Mouse (Mus musculus) hindbrain, postnatal 0 days (tissue): ENCODE results near the gene Frmd8. TPM values are rescaled to one million over a fixed set of nuclear protein-coding genes. Genes with fewer than 3 reads are reported as not detected.

Experiments
- ATAC-seq: fragments of 200-750 bp; cut with Nextera tagmentation; 2 replicates; pipeline ENCODE4 v1.8.0; 2017; ENCODE audit warnings: mild to moderate bottlenecking, moderate TSS enrichment, moderate library complexity
- DNase-seq: peaks from one replicate; pipeline ENCODE4 v3.0.0-alpha.2; 2015; ENCODE audit warnings: low spot score
- H3K27ac ChIP-seq: fragments of 300-500 bp; sonication (generic); 2 replicates; pipeline ENCODE4 v1.5.1; 2014; ENCODE audit warnings: mild to moderate bottlenecking
- H3K27me3 ChIP-seq: fragments of 300-500 bp; sonication (generic); 2 replicates; pipeline ENCODE4 v1.6.1; 2014; ENCODE audit warnings: low read length, mixed read lengths; ENCODE audit not compliant: insufficient read depth
- H3K36me3 ChIP-seq: fragments of 300-500 bp; sonication (generic); 2 replicates; pipeline ENCODE4 v1.6.1; 2014; ENCODE audit warnings: low read length, mixed read lengths; ENCODE audit not compliant: insufficient read depth
- H3K4me1 ChIP-seq: fragments of 300-500 bp; sonication (generic); 2 replicates; pipeline ENCODE4 v1.6.1; 2014; ENCODE audit warnings: antibody characterized with exemption, low read length, mixed read lengths; ENCODE audit not compliant: insufficient read depth
- H3K4me2 ChIP-seq: fragments of 300-500 bp; sonication (generic); 2 replicates; pipeline ENCODE4 v1.6.1; 2014; ENCODE audit warnings: low read depth, mild to moderate bottlenecking, low read length, moderate library complexity, mixed read lengths
- H3K4me3 ChIP-seq: fragments of 300-500 bp; sonication (generic); 2 replicates; pipeline ENCODE4 v1.5.1; 2014; ENCODE audit warnings: low read length
- H3K9ac ChIP-seq: fragments of 300-500 bp; sonication (generic); replicated peaks from 2 replicates; pipeline ENCODE4 v1.6.1; 2014; ENCODE audit warnings: mild to moderate bottlenecking, low read length, moderate library complexity, mixed read lengths
- H3K9me3 ChIP-seq: fragments of 300-500 bp; sonication (generic); 2 replicates; pipeline ENCODE4 v1.6.1; 2016; ENCODE audit warnings: low read length, mixed read lengths
- CTCF ChIP-seq: IDR thresholded peaks from 2 replicates; pipeline ENCODE4 v1.5.1; 2016; ENCODE audit warnings: antibody characterized with exemption, control low read depth, low read depth
- WGBS: fragments of 180-500 bp; shearing (Covaris S2); extraction: QIAGEN DNeasy Blood & Tissue Kit; methylation state at CpG from one replicate; pipeline ENCODE4 v1.1.7; 2014; 5-methylcytosine and 5-hydroxymethylcytosine counted together
- polyA plus RNA-seq: library from polyadenylated mRNA; unstranded; fragments of >200 nt; fragmentation: Nextera tagmentation; extraction: Ambion mirVana; gene quantifications from 2 replicates; pipeline ENCODE4 v1.2.1, GENCODE M21; 2015
- total RNA-seq: library from RNA; depleted of rRNA; stranded (reverse); fragments of >200 nt; gene quantifications from 2 replicates; pipeline ENCODE4 v1.2.3, GENCODE M21; 2014

The Frmd8 gene
- total and polyA plus RNA-seq, 2 experiments from 2014 or later = 12.5 to 19.8 TPM

- no peaks in the 10 kb centered on the region for H3K27me3 ChIP-seq
- H3K27ac ChIP-seq = peak overlapping the region; percentile 45; the same call in 1 of the 2 replicates
- H3K36me3 ChIP-seq = peaks cover 17% of the 10 kb centered on the region; the same call in 1 of the 2 replicates
- 80% methylated on average over 5 of the region's 5 CpGs for WGBS
- ATAC-seq (no peak), DNase-seq (no peak)
- no peak overlapping the region for H3K9ac ChIP-seq
- TF ChIP-seq CTCF = no peak
- H3K4me2 ChIP-seq = no peak overlapping the region
- H3K9me3 ChIP-seq = no peaks in the 10 kb centered on the region
- peaks cover 27% of the 10 kb centered on the region for H3K4me1 ChIP-seq
- H3K4me3 ChIP-seq = no peak overlapping the region
These were observed 23.5 kb downstream of the Frmd8 start for GRCm38 (mm10) chr19:5851481-5851971.

- peaks cover 27% of the 10 kb centered on the region for H3K4me1 ChIP-seq
- no peak for DNase-seq
These were observed 24.2 kb downstream of the Frmd8 start for GRCm38 (mm10) chr19:5850860-5851259.

GRCm38 (mm10) chr19:5849843-5850527 lies 25.1 kb downstream of the Frmd8 start:
- peak; percentile 98 for TF ChIP-seq CTCF
- Histone ChIP-seq H3K9me3 (no peaks in the 10 kb centered on the region), H3K4me3 (no peak overlapping the region), H3K4me2 (0 out of 2 replicates have a peak overlapping the region, but pooled peaks have one; percentile 2), H3K9ac (no peak overlapping the region), H3K36me3 (peaks cover 17% of the 10 kb centered on the region; the same call in 1 of the 2 replicates), H3K27me3 (no peaks in the 10 kb centered on the region), H3K27ac (peak overlapping the region; percentile 95; the same call in 1 of the 2 replicates), H3K4me1 (peaks cover 27% of the 10 kb centered on the region)
- WGBS = 34% methylated on average over 11 of the region's 11 CpGs
- DNase-seq = peak; percentile 92
- peak; percentile 19; the same call in 1 of the 2 replicates for ATAC-seq

More at GRCm38 (mm10) chr19:5850860-5851259, 24.2 kb downstream of the Frmd8 start:
- Histone ChIP-seq H3K9ac (no peak overlapping the region), H3K36me3 (peaks cover 17% of the 10 kb centered on the region; the same call in 1 of the 2 replicates), H3K4me2 (no peak overlapping the region), H3K27ac (no peak overlapping the region), H3K4me3 (no peak overlapping the region), H3K27me3 (no peaks in the 10 kb centered on the region), H3K9me3 (no peaks in the 10 kb centered on the region)
- TF ChIP-seq CTCF = no peak
- WGBS = 88% methylated on average over 3 of the region's 3 CpGs
- ATAC-seq = no peak

GRCm38 (mm10) chr19:5848826-5849672 lies 26.0 kb downstream of the Frmd8 start:
- no peak overlapping the region for H3K4me3 ChIP-seq
- no peak overlapping the region; the same call in 1 of the 2 replicates for H3K9ac ChIP-seq
- DNase-seq = no peak
- TF ChIP-seq CTCF = peak; percentile 13; the same call in 1 of the 2 replicates
- H3K9me3 ChIP-seq = no peaks in the 10 kb centered on the region
- H3K4me2 ChIP-seq = peak overlapping the region; percentile 60
- peak overlapping the region; percentile 95 for H3K27ac ChIP-seq
- H3K4me1 ChIP-seq = peaks cover 30% of the 10 kb centered on the region
- no peaks in the 10 kb centered on the region for H3K27me3 ChIP-seq
- no peak for ATAC-seq
- H3K36me3 ChIP-seq = peaks cover 17% of the 10 kb centered on the region; the same call in 1 of the 2 replicates
- WGBS = 42% methylated on average over 13 of the region's 13 CpGs

- peak; percentile 63 for DNase-seq
- WGBS = 43% methylated on average over 14 of the region's 14 CpGs
- H3K27me3 ChIP-seq = no peaks in the 10 kb centered on the region
These were observed 26.8 kb downstream of the Frmd8 start for GRCm38 (mm10) chr19:5848032-5848825.

More at GRCm38 (mm10) chr19:5848032-5848825, 26.8 kb downstream of the Frmd8 start:
- Histone ChIP-seq H3K9me3 (no peaks in the 10 kb centered on the region), H3K36me3 (peaks cover 17% of the 10 kb centered on the region; the same call in 1 of the 2 replicates), H3K9ac (peak overlapping the region; percentile 40; the same call in 1 of the 2 replicates), H3K27ac (peak overlapping the region; percentile 95), H3K4me1 (peaks cover 30% of the 10 kb centered on the region), H3K4me2 (peak overlapping the region; percentile 60), H3K4me3 (no peak overlapping the region)
- TF ChIP-seq CTCF = no peak
- no peak for ATAC-seq
